Mouse (Mus musculus) ES-Bruce4 (cell line): Measurements from ENCODE around the gene Sbk2. TPM values are rescaled to one million over a fixed set of nuclear protein-coding genes. Genes with fewer than 3 reads are reported as not detected.

Source experiments
- H3K27ac ChIP-seq: 2 replicates; pipeline ENCODE4 v1.5.1; 2012; ENCODE audit warnings: low read length, inconsistent platforms; ENCODE audit not compliant: insufficient read depth
- H3K27me3 ChIP-seq: 2 replicates; pipeline ENCODE4 v1.6.1; 2012; ENCODE audit warnings: mild to moderate bottlenecking, low read length, inconsistent platforms; ENCODE audit not compliant: control insufficient read depth, poor library complexity, insufficient read depth, severe bottlenecking
- H3K36me3 ChIP-seq: 2 replicates; pipeline ENCODE4 v1.6.1; 2012; ENCODE audit warnings: inconsistent platforms, mild to moderate bottlenecking, low read length, moderate library complexity; ENCODE audit not compliant: control insufficient read depth, poor library complexity, insufficient read depth, severe bottlenecking
- H3K4me1 ChIP-seq: one replicate; pipeline ENCODE4 v1.8.1; 2011; ENCODE audit warnings: low read length; ENCODE audit not compliant: control insufficient read depth, insufficient read depth
- H3K4me3 ChIP-seq: 2 replicates; pipeline ENCODE4 v1.5.1; 2011; ENCODE audit warnings: low read depth, mild to moderate bottlenecking, low read length
- H3K9ac ChIP-seq: 2 replicates; pipeline ENCODE4 v1.6.1; 2012; ENCODE audit warnings: low read depth, mild to moderate bottlenecking, inconsistent platforms; ENCODE audit not compliant: poor library complexity, severe bottlenecking
- H3K9me3 ChIP-seq: replicated peaks from 2 replicates; pipeline ENCODE4 v1.6.1; 2012; ENCODE audit warnings: mild to moderate bottlenecking, low read length, inconsistent platforms; ENCODE audit not compliant: control insufficient read depth, poor library complexity, insufficient read depth, severe bottlenecking
- CTCF ChIP-seq: IDR thresholded peaks from one replicate; pipeline ENCODE4 v1.8.1; 2011; ENCODE audit warnings: low read depth, low read length
- EP300 ChIP-seq: IDR thresholded peaks from 2 replicates; pipeline ENCODE4 v1.6.1; 2011; ENCODE audit warnings: low read depth, low read length; ENCODE audit not compliant: insufficient read depth
- POLR2A ChIP-seq: IDR thresholded peaks from one replicate; pipeline ENCODE4 v1.8.1; 2011; ENCODE audit warnings: low read length; ENCODE audit not compliant: insufficient read depth
- polyA plus RNA-seq: library from polyadenylated mRNA; stranded (reverse); fragments of >200 nt; gene quantifications from 2 replicates; pipeline ENCODE4 v1.2.4, GENCODE M21; 2011; ENCODE audit warnings: low read depth; ENCODE audit not compliant: missing spikeins, insufficient read depth, insufficient read length

Sbk2 gene
- polyA plus RNA-seq, 1 experiment: 0.48 TPM

- TF ChIP-seq POLR2A (no peak), EP300 (no peak), CTCF (no peak)
- Histone ChIP-seq H3K36me3 (no peaks in the 10 kb centered on the region), H3K9me3 (no peaks in the 10 kb centered on the region), H3K27me3 (no peaks in the 10 kb centered on the region), H3K4me1 (no peaks in the 10 kb centered on the region), H3K9ac (no peak overlapping the region), H3K27ac (no peak overlapping the region), H3K4me3 (no peak overlapping the region)
These were observed 679 bp downstream of the Sbk2 start for GRCm38 (mm10) chr7:4963527-4963926.

GRCm38 (mm10) chr7:4957361-4957760, 6.8 kb downstream of the Sbk2 start:
- Histone ChIP-seq H3K9ac (no peak overlapping the region), H3K36me3 (no peaks in the 10 kb centered on the region), H3K27me3 (no peaks in the 10 kb centered on the region), H3K4me3 (no peak overlapping the region), H3K9me3 (no peaks in the 10 kb centered on the region), H3K4me1 (no peaks in the 10 kb centered on the region), H3K27ac (no peak overlapping the region)
- no peak for TF ChIP-seq EP300
- TF ChIP-seq POLR2A: no peak
- TF ChIP-seq CTCF: no peak

- Histone ChIP-seq H3K36me3 (no peaks in the 10 kb centered on the region), H3K9ac (no peak overlapping the region), H3K27me3 (no peaks in the 10 kb centered on the region), H3K27ac (no peak overlapping the region), H3K4me3 (no peak overlapping the region), H3K4me1 (no peaks in the 10 kb centered on the region), H3K9me3 (no peaks in the 10 kb centered on the region)
- no peak for TF ChIP-seq EP300
- no peak for TF ChIP-seq CTCF
- TF ChIP-seq POLR2A: no peak
These were observed 10.3 kb downstream of the Sbk2 start for GRCm38 (mm10) chr7:4953815-4954445.

- no peak overlapping the region for H3K27ac ChIP-seq
- no peak for TF ChIP-seq POLR2A
- no peak for TF ChIP-seq CTCF
- no peak for TF ChIP-seq EP300
These were observed 13.5 kb downstream of the Sbk2 start for GRCm38 (mm10) chr7:4950561-4951342.

GRCm38 (mm10) chr7:4948386-4948785, 15.8 kb downstream of the Sbk2 start:
- Histone ChIP-seq H3K36me3 (no peaks in the 10 kb centered on the region), H3K27ac (no peak overlapping the region), H3K27me3 (no peaks in the 10 kb centered on the region), H3K9me3 (no peaks in the 10 kb centered on the region), H3K4me1 (no peaks in the 10 kb centered on the region), H3K9ac (no peak overlapping the region), H3K4me3 (no peak overlapping the region)
- TF ChIP-seq CTCF: no peak
- no peak for TF ChIP-seq EP300
- no peak for TF ChIP-seq POLR2A

More at GRCm38 (mm10) chr7:4950561-4951342, 13.5 kb downstream of the Sbk2 start:
- no peaks in the 10 kb centered on the region for H3K4me1 ChIP-seq
- no peaks in the 10 kb centered on the region for H3K27me3 ChIP-seq
- H3K9ac ChIP-seq: no peak overlapping the region
- no peaks in the 10 kb centered on the region for H3K9me3 ChIP-seq
- H3K4me3 ChIP-seq: no peak overlapping the region
- H3K36me3 ChIP-seq: no peaks in the 10 kb centered on the region

GRCm38 (mm10) chr7:4947855-4948254, 16.4 kb downstream of the Sbk2 start:
- Histone ChIP-seq H3K9me3 (no peaks in the 10 kb centered on the region), H3K4me3 (no peak overlapping the region), H3K9ac (no peak overlapping the region), H3K36me3 (no peaks in the 10 kb centered on the region), H3K27me3 (no peaks in the 10 kb centered on the region), H3K4me1 (no peaks in the 10 kb centered on the region), H3K27ac (no peak overlapping the region)
- TF ChIP-seq EP300 (no peak), CTCF (no peak), POLR2A (no peak)
